Mouse (Mus musculus) CH12.LX (cell line): ENCODE measurements at regions not wholly inside any gene's neighbourhood (a gene's known extent, or its start where the extent isn't known, plus 50 kb on each side); places are given as distances from the start of the nearest gene placed in this dataset.

Experiments used
- ELF1 ChIP-seq: IDR thresholded peaks from 2 replicates; pipeline ENCODE4 v1.6.1; 2014; ENCODE audit warnings: low read depth, mild to moderate bottlenecking, inconsistent platforms, low read length, improper control_type of control experiment
- MAX ChIP-seq: IDR thresholded peaks from 2 replicates; pipeline ENCODE4 v1.6.1; 2011; ENCODE audit warnings: low read length, improper control_type of control experiment
- POLR2A ChIP-seq: IDR thresholded peaks from 2 replicates; pipeline ENCODE4 v1.6.1; 2011; ENCODE audit warnings: low read depth, mild to moderate bottlenecking, improper control_type of control experiment, low read length
- RCOR1 ChIP-seq: conservative IDR thresholded peaks from 2 replicates; pipeline ENCODE4 v1.6.1; 2012; ENCODE audit warnings: low read depth, mild to moderate bottlenecking, inconsistent platforms, low read length, improper control_type of control experiment
- TBP ChIP-seq: conservative IDR thresholded peaks from 2 replicates; pipeline ENCODE4 v1.6.1; 2011; ENCODE audit warnings: low read depth, low read length, improper control_type of control experiment
- USF2 ChIP-seq: conservative IDR thresholded peaks from 2 replicates; pipeline ENCODE4 v1.6.1; 2011; ENCODE audit warnings: low read depth, low read length, improper control_type of control experiment
- ZNF384 ChIP-seq: IDR thresholded peaks from 2 replicates; pipeline ENCODE4 v1.6.1; 2012; ENCODE audit warnings: low read depth, low read length, improper control_type of control experiment, inconsistent platforms

DNA sequence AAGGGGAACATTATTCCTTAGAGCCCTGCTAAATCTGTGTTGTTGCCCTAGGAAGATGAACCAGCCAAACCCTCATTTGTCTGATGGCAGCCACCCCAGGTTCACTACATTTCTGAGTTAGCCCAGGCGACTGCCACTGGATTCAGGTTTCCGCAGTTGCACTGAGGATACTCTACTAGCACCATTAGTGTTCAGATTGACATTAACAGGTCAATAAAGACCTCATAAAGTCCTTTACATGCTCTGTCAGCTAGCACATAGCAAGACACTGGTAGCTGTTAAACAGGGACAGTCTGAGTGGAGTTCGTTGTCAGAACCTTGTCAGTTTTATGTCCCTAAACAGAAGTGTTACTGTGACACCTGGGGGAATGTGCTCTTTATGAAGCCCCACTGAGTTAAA lies 345.1 kb downstream of the Stim2 start:
- TF ChIP-seq ELF1 (no peak), TBP (no peak), MAX (no peak), POLR2A (no peak), ZNF384 (no peak), RCOR1 (no peak), USF2 (no peak)
